Mouse (Mus musculus): ENCODE data around the gene Clpp.

The Clpp gene

DNA sequence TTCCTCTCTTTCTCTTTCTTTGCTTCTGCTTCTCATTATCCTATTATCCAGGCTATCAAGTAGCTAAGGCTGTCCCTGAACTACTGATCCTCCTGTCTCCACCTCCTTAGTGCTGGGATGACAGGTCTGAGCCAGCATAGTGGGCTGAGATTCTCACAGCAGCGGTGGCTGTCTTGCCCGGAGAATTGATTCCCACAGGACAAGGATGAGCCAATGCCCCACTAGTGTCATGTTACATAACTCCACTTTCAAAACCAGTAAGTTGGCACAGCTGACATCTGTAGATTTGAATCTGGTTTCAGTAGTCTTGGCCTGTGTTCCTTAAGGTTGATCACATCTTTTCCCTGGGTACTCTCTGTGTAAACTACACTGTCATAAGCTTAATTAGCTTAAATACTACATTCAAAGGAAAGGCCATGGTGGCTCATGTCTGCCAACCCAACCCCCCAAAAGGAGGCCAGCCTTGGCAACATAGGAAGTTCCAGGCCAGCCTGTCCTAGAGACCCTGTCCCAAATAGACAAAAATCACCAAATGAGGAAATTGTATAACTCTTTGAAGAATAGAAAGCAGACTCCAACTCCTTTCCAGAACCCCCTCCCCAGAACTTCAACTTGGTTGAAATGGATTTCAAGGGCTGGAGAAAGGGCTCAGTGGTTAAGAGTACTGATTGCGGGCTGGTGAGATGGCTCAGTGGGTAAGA, 3.9 kb upstream of the Clpp start:
- WGBS, result 88% methylated on average over 3 of the region's 3 CpGs

DNA sequence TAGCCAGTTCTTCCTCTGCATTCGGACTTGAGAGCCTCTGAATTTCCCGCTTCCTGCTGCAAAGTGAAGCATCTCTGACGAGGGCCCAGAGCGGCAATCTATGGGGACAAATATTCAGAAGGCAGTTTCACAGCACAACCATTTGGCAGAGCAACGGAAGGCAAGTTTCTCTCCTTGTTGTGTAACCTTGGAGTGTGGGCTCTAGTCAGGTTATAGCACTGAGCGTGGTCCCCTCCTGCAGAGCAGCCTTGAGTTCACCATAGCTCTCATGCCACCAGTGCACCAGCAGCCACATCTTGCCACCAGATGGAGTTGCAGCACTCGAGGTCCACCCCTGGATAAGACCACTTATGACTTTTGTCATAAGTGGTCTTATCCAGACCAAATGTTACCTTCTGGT, 1.7 kb upstream of the Clpp start:
- WGBS, result 83% methylated on average over 7 of the region's 7 CpGs

DNA sequence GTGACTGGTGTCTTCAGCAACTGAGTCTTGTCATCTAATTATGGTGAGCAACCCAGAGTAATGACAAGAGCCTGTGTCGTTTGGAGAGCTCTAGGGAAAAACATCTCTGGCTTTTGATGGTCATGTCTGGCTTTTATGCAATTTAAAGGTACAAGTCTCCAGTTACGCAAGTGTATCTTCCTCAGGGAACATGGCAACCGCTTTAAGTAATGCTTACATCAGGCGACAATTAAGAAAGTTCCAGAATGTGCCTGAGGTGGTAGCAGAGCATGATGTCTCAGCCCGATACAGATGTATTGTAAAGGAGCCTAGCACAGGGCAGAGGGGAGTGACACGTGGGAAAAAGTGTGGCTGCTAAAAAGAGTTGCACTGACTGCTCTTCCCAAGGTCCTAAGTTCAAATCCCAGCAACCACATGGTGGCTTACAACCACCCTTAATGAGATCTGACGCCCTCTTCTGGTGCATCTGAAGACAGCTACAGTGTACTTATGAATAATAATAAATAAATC, 1.1 kb upstream of the Clpp start:
- WGBS, result 65% methylated on average over 7 of the region's 7 CpGs

DNA sequence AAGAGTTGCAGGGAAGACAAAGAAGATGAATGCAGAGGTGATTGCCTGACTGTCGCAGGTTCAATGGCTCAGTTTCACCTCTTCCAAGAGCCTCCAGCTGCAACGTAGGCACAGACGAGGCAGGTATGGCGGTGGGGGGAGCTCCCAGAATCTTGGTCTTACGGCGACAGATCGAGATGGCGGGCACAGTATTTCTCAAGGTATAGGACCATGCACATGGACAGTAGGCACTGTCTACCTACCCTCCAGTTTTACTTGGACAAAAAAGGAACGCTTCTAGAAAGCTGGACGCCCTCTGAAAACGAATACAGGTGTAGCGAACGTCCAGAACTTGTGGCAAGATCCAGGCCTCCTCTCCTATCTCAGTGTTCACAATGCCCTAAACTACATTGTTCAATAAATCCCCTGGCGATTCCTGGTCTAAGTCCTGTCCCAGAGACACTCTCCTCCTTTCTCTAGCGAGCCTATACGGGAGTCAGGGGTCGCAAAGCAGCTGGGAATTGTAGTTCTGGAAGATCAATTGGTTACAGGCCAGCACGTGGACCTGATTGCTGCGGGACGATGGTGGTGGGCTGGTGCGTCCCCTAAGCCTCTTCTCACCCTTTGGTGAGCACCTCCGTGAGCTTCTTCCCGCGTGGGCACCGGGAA, 514 bp upstream of the Clpp start:
- WGBS, result under 1% methylated on average over 25 of the region's 25 CpGs

DNA sequence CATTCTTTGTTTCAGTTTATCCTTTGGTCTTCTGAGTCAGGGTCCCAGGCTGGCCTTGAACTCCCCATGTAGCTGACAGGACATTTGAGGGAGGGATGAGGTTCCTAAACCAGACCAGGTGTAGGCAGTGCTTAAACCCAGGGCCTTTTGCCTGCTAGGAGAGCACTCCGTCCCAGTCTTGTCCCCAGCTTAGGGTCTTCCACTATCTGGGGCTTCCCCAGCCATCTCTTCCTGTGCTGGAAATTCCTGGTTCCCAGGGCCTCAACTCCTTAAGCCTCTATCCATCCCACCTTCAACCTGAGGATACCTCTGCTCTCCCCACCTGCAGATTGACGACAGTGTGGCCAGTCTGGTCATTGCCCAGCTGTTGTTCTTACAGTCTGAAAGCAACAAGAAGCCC, 861 bp downstream of the Clpp start:
- WGBS, result 65% methylated on average over 2 of the region's 2 CpGs

DNA sequence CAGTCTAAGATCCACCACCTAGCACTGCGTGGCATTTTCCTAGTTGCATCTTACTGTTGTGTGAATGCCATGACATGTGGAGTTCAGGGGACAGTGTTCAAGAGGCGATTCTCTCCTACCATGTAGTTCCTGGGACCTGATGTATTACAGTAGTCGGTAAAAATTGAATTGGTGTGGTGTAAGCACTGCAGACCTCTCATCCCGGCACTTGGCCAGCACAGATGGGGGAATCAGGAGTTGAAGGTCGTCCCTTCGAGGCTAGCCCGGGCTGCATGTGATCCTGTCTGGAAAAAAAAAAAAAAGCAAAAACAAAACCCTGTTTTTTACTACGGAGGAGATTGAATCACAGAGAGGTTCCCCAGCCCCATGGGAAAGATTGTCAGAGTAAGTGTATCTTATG, 4.9 kb downstream of the Clpp start:
- 86% methylated on average over 8 of the region's 8 CpGs for WGBS

DNA sequence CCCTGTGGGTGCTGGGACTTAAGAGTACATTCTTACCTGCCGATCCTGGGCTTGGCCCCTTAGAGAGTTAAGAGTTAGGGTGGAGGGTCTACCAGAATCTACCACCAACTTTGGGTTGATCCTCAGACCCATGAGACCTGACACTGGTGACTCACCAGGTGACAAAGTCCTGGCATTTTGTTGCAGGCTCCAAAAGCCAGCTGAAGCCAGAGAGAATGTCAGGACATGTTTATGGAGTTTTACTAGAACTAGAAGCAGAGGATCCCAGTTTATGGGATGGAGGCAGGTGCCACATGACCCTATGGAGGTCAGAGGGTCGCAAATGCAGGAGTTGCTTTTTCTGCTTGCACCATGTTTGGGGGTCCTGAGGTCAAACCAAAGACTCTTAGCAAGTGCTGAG, 6.4 kb downstream of the Clpp start:
- WGBS, result 75% methylated on average over 2 of the region's 2 CpGs

DNA sequence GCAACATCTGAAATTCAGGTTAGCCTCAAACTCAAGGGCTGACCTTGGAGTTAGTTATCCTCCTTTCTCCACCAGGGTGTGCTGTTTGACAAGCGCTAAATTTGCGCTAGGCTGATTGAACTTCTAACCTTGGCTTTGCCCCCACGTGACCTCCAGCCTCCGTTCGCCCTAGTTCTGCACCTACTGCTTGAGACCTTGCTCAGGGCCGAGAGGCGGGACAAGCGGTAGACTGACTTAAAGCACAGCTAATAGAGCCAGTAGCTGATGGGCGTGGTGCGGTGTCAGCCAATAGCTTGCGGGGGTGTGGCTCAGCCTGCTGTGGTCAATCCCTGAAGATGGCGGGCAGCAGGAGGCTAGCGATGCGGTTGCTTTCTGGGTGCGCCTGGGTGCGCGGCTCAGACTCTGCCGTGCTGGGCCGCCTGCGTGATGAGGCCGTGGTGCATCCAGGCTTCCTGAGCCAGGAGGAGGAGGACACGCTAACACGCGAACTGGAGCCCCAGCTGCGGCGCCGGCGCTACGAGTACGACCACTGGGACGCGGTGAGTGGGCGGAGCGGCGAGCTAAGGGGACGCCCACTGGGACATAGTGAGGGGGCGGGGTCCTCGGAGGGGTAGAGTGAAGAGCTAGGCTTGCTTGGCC, 7.0 kb downstream of the Clpp start, which contains the start of gene Alkbh7:
Alkbh7 (plus strand) TSS at position 311 of the 639 bp plus-strand sequence.
- WGBS, result under 1% methylated on average over 38 of the region's 38 CpGs

DNA sequence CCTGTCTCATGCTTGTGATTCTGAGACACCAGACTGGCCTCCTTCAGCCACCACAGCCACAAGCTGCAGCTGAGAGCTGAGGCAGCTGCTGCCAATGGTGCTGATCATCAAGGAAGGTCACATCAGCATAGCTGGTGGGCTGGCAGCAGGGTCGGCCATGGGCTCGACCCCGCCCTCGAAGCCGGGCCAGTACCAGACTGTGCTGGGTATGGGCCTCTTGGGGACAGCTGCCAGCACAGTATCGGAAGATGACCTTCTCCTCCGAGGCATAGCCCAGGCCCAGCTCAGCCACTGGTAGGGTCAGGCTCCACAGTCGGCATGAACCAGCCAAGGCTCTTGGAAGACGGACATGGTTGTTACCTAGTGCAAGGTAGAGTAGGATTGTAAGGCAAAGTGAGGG, 9.3 kb downstream of the Clpp start:
- 90% methylated on average over 9 of the region's 9 CpGs for WGBS

DNA sequence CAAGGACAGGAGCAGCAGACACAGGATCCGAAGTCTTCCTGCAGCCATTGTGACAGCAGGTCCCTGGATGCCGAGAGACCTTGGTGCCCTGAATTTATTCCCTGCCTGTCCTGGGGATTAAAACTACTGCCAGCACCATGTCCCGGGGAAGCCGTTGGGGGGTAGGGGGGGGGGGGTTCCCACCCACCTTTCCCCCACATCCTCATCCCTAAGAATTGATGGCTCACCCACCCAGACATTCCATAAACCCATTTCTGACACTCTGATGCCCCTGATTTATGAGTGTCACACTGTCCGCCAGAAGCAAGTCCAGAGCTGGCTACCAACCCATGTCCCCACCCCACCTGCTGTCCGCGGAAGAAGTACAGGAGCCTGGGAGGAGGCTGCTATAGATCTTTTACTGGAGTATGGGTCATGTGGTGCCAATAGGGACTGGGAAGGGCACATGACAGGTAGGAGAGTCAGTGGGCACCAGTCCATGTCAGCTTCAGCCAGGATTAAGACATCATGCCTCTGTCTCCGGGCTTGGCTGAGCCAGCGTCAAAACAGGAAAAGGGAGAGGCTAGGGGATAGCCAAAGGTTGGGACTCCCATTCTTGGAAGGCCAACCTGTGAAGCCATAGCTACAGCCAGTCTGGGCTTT, 10.0 kb downstream of the Clpp start, which contains the start of gene Pspn:
Pspn (minus strand) TSS at position 51 of the 642 bp plus-strand sequence.
- 84% methylated on average over 9 of the region's 9 CpGs for WGBS

DNA sequence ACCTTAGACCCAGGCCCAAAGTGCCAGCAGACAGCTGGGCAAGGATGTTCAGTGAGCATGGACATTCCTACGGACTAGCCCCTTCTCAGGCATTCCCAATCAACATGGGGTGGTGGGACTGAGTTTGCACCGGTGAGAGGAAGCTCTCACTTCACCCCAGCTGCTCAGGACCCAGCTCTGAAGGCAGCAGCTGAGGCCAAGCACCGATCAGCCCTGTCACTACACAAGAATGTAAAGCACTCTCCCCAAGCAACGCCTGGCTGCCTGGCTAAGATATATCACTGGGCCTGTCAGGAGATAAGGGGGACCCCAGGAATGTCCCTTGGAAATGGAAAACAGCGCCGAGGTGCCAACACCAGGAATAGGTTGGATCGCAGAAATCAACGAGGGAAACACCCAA, 11.1 kb downstream of the Clpp start:
- WGBS, result 71% methylated on average over 8 of the region's 8 CpGs

DNA sequence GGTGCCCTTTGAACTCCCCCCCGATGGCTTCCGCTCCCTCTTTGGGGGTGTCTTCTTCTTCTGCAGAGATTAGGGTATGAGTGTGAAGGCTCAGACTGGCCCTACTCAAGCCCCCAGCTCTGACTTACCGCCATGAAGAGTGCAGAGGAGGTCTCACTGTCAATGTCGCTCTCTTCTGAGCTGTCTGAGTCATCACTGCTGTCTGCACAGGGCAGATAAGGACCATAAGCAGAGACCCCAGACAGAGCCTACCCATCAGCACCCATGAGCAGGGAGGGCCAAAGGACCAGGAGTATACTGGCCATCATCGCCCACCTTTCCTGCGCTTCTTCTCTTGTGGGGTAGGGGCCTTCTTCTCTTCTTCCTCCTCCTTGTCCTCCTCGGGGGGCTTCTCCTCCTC, 13.9 kb downstream of the Clpp start:
- WGBS, result 88% methylated on average over 7 of the region's 7 CpGs

DNA sequence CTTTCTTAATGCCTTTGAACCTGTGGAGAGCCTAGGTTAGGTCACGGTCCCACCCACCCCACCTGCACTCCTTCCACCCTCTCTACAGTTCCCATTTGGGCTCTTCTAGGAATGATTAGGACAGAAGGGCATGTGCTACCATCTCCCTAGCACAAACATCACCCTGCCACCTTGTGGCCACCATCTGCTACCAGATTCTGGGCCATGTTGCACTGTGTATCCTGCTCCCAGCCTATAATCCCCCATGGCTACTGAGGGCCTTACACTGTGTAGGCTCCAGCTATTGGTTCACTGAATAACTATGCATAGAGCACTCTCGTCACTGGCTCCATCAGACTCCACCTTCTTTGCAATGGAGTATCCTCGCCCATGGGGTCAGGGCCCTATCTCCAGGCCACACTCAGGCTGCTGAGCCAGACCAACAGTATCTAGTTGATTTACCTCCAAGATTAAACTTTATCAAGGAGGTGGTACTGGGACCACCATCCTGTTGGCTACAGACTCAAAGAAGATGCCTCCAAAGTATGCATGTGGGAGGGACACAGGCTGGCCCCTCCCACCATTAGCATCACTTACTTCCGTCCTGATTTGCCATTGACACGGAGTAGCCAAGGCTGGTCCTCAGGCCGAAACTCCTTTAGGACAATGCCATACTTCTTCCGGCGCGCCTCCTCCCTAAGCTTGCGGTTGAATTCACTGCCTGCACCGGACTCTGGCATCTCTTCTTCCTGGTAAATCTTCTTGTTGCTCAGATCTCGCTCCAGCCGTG, 17.2 kb downstream of the Clpp start:
- WGBS, result 90% methylated on average over 13 of the region's 13 CpGs

DNA sequence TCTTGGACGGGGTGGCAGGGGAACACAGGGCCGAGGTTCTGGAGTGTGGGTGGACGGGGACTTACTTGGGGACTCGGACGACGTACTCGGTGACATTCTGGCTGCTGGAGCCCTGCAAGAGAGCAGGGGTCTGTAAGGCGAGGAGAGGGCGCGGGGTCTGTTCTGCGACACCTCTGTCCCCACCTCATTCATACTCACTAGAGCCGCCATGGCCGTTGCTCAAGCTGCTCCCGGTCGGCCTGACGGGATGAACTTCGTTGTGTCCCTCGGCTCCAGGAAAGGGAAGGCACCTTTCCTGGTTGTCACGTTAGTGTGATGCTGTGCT, 20.8 kb downstream of the Clpp start:
- under 1% methylated on average over 19 of the region's 19 CpGs for WGBS

DNA sequence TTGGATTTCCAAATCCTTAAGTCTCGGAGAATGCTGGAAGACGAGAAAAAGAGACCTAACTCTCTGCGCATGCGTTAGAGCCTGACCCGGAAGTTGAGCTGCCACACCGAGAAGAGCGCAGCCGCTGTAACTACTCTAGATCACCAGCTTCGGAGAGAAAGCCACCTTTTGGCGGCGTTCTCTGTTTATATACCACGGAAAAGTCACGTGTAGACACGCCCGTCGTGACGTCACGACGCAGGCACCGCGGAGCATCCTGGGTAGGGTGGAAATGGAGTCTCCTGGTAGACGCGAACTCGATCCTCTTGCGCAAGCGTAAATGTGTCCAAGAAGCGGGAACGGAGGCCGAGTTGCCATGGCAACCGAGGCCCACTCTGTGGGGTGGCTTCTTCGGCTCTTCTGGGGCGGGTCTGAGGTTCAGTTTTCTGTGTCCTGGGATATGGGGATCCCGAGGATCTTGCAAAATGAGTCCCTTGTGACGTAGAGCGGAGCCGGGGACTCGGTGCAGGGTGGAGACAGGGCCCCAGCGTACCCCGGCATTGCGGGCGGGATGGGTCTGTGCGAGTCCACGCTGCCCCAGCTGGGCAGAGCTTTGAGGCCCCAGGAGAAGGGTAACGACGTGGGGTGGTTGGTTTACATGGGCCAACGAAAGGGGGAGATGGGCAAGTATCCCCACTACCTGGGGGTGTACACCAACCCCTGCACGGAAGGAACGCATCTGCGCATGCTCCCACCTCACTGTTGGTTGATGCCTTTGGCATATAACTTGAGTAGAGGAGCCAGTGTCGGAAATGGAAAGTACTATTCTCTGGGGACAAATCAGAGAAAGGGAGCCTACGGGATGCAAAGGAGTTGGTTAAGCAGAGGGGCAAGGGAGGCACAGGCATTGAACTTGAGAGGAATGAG, 21.4 kb downstream of the Clpp start, which contains the start of the genes Gtf2f1 and Gm17949:
Gtf2f1 (minus strand) TSS at position 53 of the 906 bp plus-strand sequence.
Gm17949 (plus strand) TSS at position 234 of the 906 bp plus-strand sequence.
- WGBS, result under 1% methylated on average over 51 of the region's 51 CpGs

DNA sequence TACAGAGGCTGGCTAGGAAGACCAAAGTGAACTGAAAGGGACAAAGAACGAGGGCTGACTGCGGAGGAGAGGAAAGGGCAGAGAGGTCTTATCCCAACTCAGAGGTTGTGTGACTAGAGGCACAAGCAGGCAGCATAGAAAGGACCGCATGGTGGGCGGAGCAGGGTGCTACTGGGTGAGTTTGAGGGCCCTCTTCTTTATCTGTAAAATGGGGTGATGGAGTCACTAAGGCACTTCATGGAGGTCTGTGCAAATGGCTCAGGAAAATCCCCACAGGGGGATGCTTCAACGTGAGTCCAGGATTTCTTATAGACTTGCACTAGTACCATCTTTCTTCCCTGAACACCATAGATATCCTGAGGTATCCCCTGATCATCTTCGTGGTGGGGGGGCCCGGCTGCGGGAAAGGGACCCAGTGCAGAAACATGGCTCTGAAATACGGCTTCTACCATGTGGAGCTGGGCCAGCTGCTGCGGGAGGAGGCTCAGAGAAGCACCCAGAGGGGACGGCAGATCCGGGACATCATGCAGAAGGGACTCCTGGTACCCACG, 22.2 kb downstream of the Clpp start:
- 72% methylated on average over 13 of the region's 13 CpGs for WGBS

DNA sequence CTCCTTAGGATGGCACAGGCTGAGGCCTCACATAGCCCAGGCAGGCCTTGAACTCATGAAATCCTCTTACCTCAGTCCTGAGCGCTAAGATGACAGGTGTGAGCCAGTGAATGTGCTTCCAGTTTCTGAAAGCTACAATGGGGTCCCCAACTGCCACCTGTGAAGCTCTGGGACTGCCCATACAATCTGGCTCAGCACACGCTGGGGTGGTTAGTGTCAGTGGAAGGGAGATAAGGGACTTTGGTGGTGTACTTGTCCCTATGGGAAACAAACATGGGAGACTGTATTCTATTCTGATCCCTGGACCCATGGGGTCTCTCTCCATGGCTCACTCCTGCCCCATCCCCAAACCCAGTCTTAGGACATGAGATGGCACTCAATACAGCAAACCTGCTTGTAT, 29.6 kb downstream of the Clpp start:
- WGBS, result 86% methylated on average over 2 of the region's 2 CpGs

DNA sequence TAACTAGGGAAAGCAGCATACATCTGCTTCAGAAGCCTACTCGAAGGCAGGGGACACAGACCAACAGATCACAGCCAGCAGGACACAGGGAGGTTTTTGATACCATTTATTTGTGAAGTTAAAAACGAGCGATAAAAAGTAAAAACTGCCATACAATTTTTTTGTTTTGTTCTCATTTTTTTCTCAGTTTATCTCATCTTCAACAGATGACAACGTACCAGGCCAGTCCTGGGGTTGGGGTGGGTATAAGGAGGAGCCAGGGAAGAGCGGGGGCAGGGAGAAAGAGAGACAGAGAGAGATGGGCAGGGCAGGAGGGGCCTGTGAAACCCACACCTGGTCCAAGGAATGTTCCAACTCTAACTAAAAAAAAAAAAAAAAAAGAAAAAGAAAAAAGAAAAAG, 30.9 kb downstream of the Clpp start:
- 87% methylated on average over 5 of the region's 5 CpGs for WGBS

DNA sequence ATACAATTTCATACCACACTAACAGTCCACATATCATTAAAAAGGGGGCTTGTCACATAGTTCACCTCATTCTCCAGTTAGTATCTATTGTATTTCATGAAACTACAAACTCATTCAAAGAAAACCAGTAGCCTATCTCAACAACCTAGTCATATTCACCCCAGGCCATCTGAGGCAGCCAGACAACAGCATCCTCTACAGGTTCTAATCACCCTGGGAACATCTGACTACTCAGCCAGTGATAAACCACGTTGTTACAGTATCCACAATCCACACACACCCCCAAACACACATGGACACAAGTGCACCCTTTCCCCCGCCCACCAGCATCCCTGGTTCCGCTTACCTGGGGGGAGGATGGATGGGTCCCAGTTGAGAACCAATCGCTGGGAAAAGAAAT, 37.4 kb downstream of the Clpp start:
- 62% methylated on average over 4 of the region's 4 CpGs for WGBS

DNA sequence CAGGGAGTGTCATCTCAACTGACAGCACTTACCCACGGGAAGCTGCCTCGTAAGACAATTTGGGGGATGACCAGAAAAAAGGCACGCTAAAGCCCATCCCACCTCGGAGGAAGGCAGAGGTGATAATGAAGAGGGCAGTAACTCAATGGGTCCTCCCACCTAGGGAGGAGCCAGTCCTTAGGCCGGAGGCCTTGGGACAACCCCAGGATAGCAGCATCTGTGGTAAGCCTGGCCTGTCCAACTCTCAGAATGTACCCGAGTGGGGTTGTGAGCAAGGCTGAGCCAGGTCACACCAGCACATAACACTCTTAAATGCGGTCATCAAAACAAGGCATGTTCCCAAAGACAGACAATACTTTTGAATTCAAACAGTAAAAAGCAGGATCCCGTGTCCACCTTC, 39.6 kb downstream of the Clpp start:
- 25% methylated on average over 8 of the region's 8 CpGs for WGBS
